8 mouse cellular contexts compared by ENCODE assay signal in genomic region chr9:49340136-49341043, GRCm38 (mm10). TPM values are rescaled to one million over a fixed set of nuclear protein-coding genes. Genes with fewer than 3 reads are reported as not detected.
A peak's percentile ranks its signal among the peaks of the same experiment; 100 is the strongest.
DNase-seq lines count a peak whose midpoint lies in the region; ATAC-seq lines count a peak whose summit lies in the region.

TSS of gene Drd2 (plus strand) at chr9:49340627.

- DNase-seq in heart, adult 9 months (ENCODE audit: low spot score in 2 of 2) = no peak
- DNase-seq in adrenal gland, postnatal 4 days (ENCODE audit: low spot score in 2 of 2) = peak; percentile 20 to 25
- peak; percentile 20 to 63 for DNase-seq in lung, postnatal 4 days
- DNase-seq in right cerebral cortex, postnatal 14 days = peak; percentile 34
- no peak for DNase-seq in layer of hippocampus, adult 9-10 months (ENCODE audit: low spot score)

- WGBS in heart, embryonic 11.5 days (ENCODE audit: insufficient replicate concordance) = 3% methylated on average over 73 of the region's 84 CpGs
- under 1% methylated on average over 64 of the region's 84 CpGs for WGBS in embryonic facial prominence, embryonic 15.5 days
- 2% methylated on average over 62 of the region's 84 CpGs for WGBS in intestine, embryonic 15.5 days

- H3K36me3 ChIP-seq in heart, embryonic 11.5 days (ENCODE audit: control insufficient read depth, insufficient read depth, low read length) = no peaks in the 10 kb centered on the region
- H3K36me3 ChIP-seq in embryonic facial prominence, embryonic 15.5 days = no peaks in the 10 kb centered on the region
- no peaks in the 10 kb centered on the region for H3K36me3 ChIP-seq in intestine, embryonic 15.5 days

- H3K27ac ChIP-seq in heart, embryonic 11.5 days (ENCODE audit: low read depth, low read length) = no peak within 1 kb of the TSS
- no peak within 1 kb of the TSS for H3K27ac ChIP-seq in embryonic facial prominence, embryonic 15.5 days (replicated peaks)
- no peak within 1 kb of the TSS for H3K27ac ChIP-seq in intestine, embryonic 15.5 days

- H3K4me2 ChIP-seq in heart, embryonic 11.5 days = peak within 1 kb of the TSS; percentile 66
- peak within 1 kb of the TSS; percentile 58 for H3K4me2 ChIP-seq in embryonic facial prominence, embryonic 15.5 days (replicated peaks)
- peak within 1 kb of the TSS; percentile 74 for H3K4me2 ChIP-seq in intestine, embryonic 15.5 days (replicated peaks)

- H3K9ac ChIP-seq in heart, embryonic 11.5 days (ENCODE audit: low read depth, low read length) = no peak within 1 kb of the TSS
- no peak within 1 kb of the TSS for H3K9ac ChIP-seq in embryonic facial prominence, embryonic 15.5 days
- no peak within 1 kb of the TSS for H3K9ac ChIP-seq in intestine, embryonic 15.5 days

- H3K27me3 ChIP-seq in heart, embryonic 11.5 days (ENCODE audit: control insufficient read depth, insufficient read depth, low read length) = peaks cover 29% of the 10 kb centered on the region
- peaks cover 44% of the 10 kb centered on the region for H3K27me3 ChIP-seq in embryonic facial prominence, embryonic 15.5 days
- H3K27me3 ChIP-seq in intestine, embryonic 15.5 days (replicated peaks) = peaks cover 28% of the 10 kb centered on the region

- H3K4me3 ChIP-seq in heart, embryonic 11.5 days (ENCODE audit: low read depth, low read length) = peak within 1 kb of the TSS; percentile 38
- peak within 1 kb of the TSS; percentile 31 for H3K4me3 ChIP-seq in embryonic facial prominence, embryonic 15.5 days (replicated peaks)
- H3K4me3 ChIP-seq in intestine, embryonic 15.5 days (replicated peaks) = peak within 1 kb of the TSS; percentile 31

- H3K4me1 ChIP-seq in heart, embryonic 11.5 days (ENCODE audit: control insufficient read depth, insufficient read depth, low read length) = peaks cover 4% of the 10 kb centered on the region; the same call in 1 of the 2 replicates
- peaks cover 10% of the 10 kb centered on the region for H3K4me1 ChIP-seq in embryonic facial prominence, embryonic 15.5 days
- peaks cover 6% of the 10 kb centered on the region for H3K4me1 ChIP-seq in intestine, embryonic 15.5 days (replicated peaks)

- peak; percentile 63 for ATAC-seq in heart, embryonic 11.5 days (replicated peaks; ENCODE audit: insufficient number of reproducible peaks, low FRiP score, low TSS enrichment)
- peak; percentile 69 for ATAC-seq in embryonic facial prominence, embryonic 15.5 days (ENCODE audit: insufficient number of reproducible peaks, low FRiP score, low TSS enrichment, low read depth)
- ATAC-seq in intestine, embryonic 15.5 days = peak; percentile 92

- no peaks in the 10 kb centered on the region for H3K9me3 ChIP-seq in heart, embryonic 11.5 days (replicated peaks; ENCODE audit: control insufficient read depth, low read length)
- H3K9me3 ChIP-seq in embryonic facial prominence, embryonic 15.5 days (replicated peaks) = no peaks in the 10 kb centered on the region
- H3K9me3 ChIP-seq in intestine, embryonic 15.5 days = no peaks in the 10 kb centered on the region

RNA-seq across cellular contexts. Expression of gene Drd2, which starts in this region (rescaled TPM):
- not detected in 2 replicates for polyA plus RNA-seq in heart, embryonic 11.5 days (2014; fragmentation: Nextera tagmentation; extraction: Ambion mirVana)
- total RNA-seq in adrenal gland, postnatal 4 days (2021) = 1 to 10 TPM; 2.1 to 2.4 TPM
- polyA plus RNA-seq in embryonic facial prominence, embryonic 15.5 days (2015; fragmentation: Nextera tagmentation; extraction: Ambion mirVana) = 0.22 and 0.48 TPM in 2 replicates
- polyA plus RNA-seq in intestine, embryonic 15.5 days (2015; fragmentation: Nextera tagmentation; extraction: Ambion mirVana) = 0.09 and 0.16 TPM in 2 replicates

Comparison
In these comparisons a context has a peak if more than half of its experiments do, and no peak if none do; other contexts are left out.
1. Peak in ATAC-seq, H3K4me3 ChIP-seq and H3K4me2 ChIP-seq in heart, embryonic 11.5 days; RNA of the gene not detected or under 1 TPM.
2. Peak in ATAC-seq, H3K4me3 ChIP-seq and H3K4me2 ChIP-seq in embryonic facial prominence, embryonic 15.5 days; RNA of the gene not detected or under 1 TPM.
3. Peak in ATAC-seq, H3K4me3 ChIP-seq and H3K4me2 ChIP-seq in intestine, embryonic 15.5 days; RNA of the gene not detected or under 1 TPM.
4. DNase-seq: peak in adrenal gland, postnatal 4 days (2 of 2), lung, postnatal 4 days (2 of 2) and right cerebral cortex, postnatal 14 days (single experiment); none in heart, adult 9 months (0 of 2) and layer of hippocampus, adult 9-10 months (single experiment).
5. Peak in every context shown above with its lines, with median percentiles within 50 percentile points of each other: ATAC-seq, H3K4me2 ChIP-seq and H3K4me3 ChIP-seq.